Mouse (Mus musculus) limb, embryonic 13.5 days (tissue): ENCODE measurements around the gene Kif13a. TPM values are rescaled to one million over a fixed set of nuclear protein-coding genes. Genes with fewer than 3 reads are reported as not detected.

Experiments
- ATAC-seq: fragments of 200-750 bp; cut with Nextera tagmentation; 2 replicates; pipeline ENCODE4 v1.8.0; 2017; ENCODE audit warnings: low read depth, moderate number of reproducible peaks, moderate TSS enrichment; ENCODE audit not compliant: low FRiP score
- H3K27ac ChIP-seq: fragments of 300-500 bp; sonication (generic); 2 replicates; pipeline ENCODE4 v1.5.1; 2015; ENCODE audit warnings: inconsistent platforms, mild to moderate bottlenecking, moderate library complexity
- H3K27me3 ChIP-seq: fragments of 300-500 bp; sonication (generic); 2 replicates; pipeline ENCODE4 v1.6.1; 2015; ENCODE audit warnings: mild to moderate bottlenecking, inconsistent platforms
- H3K36me3 ChIP-seq: fragments of 300-500 bp; sonication (generic); 2 replicates; pipeline ENCODE4 v1.6.1; 2015; ENCODE audit warnings: inconsistent platforms, mild to moderate bottlenecking, moderate library complexity
- H3K4me1 ChIP-seq: fragments of 300-500 bp; sonication (generic); 2 replicates; pipeline ENCODE4 v1.6.1; 2015; ENCODE audit warnings: inconsistent platforms
- H3K4me2 ChIP-seq: fragments of 300-500 bp; sonication (generic); replicated peaks from 2 replicates; pipeline ENCODE4 v1.6.1; 2015; ENCODE audit warnings: inconsistent platforms, mild to moderate bottlenecking, moderate library complexity
- H3K4me3 ChIP-seq: fragments of 300-500 bp; sonication (generic); 2 replicates; pipeline ENCODE4 v1.5.1; 2015; ENCODE audit warnings: moderate library complexity, mild to moderate bottlenecking, inconsistent platforms
- H3K9ac ChIP-seq: fragments of 300-500 bp; sonication (generic); 2 replicates; pipeline ENCODE4 v1.6.1; 2015; ENCODE audit warnings: mild to moderate bottlenecking, inconsistent platforms
- H3K9me3 ChIP-seq: fragments of 300-500 bp; sonication (generic); 2 replicates; pipeline ENCODE4 v1.6.1; 2016; ENCODE audit warnings: inconsistent platforms
- WGBS: fragments of 180-500 bp; shearing (Covaris S2); methylation state at CpG from one replicate; pipeline ENCODE4 v1.1.7; 2015; 5-methylcytosine and 5-hydroxymethylcytosine counted together
- polyA plus RNA-seq: library from polyadenylated mRNA; unstranded; fragments of >200 nt; fragmentation: Nextera tagmentation; extraction: Ambion mirVana; gene quantifications from 2 replicates; pipeline ENCODE4 v1.2.1, GENCODE M21; 2015

The Kif13a gene
- polyA plus RNA-seq, 1 experiment from 2014 or later = 17.4 TPM

GRCm38 (mm10) chr13:46948027-46948426 lies 18.4 kb upstream of the Kif13a start:
- Histone ChIP-seq H3K4me1 (peaks cover 25% of the 10 kb centered on the region), H3K4me3 (no peak overlapping the region), H3K4me2 (no peak overlapping the region), H3K36me3 (no peaks in the 10 kb centered on the region), H3K27ac (no peak overlapping the region), H3K9me3 (peaks cover 6% of the 10 kb centered on the region), H3K27me3 (no peaks in the 10 kb centered on the region), H3K9ac (no peak overlapping the region)
- no peak for ATAC-seq
- WGBS = 72% methylated on average over 3 of the region's 3 CpGs

DNA sequence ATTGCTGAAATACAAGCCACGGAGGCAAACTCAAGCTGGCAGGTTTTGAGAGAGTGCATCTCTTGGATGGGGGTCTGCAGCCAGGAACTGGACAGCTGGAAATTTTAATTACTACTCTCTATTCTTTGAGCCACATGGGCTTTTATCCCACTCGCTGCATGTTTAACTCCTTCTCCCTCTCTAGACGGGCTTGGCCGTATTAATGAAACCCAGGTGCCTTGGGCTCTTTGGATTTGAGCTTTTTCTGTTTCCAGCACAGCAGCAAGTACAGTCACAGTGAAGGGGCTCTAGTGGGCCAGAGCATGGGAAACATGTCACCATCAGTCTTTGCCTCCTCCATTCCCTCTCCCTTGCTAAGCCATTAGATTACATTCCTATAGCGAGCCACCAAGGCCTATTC lies 16.4 kb upstream of the Kif13a start:
- no peak overlapping the region for H3K9ac ChIP-seq
- no peak overlapping the region for H3K4me2 ChIP-seq
- no peak for ATAC-seq
- H3K4me1 ChIP-seq = peaks cover 18% of the 10 kb centered on the region
- 14% methylated on average over 5 of the region's 5 CpGs for WGBS
- no peaks in the 10 kb centered on the region for H3K36me3 ChIP-seq
- no peak overlapping the region for H3K27ac ChIP-seq
- no peak overlapping the region for H3K4me3 ChIP-seq
- no peaks in the 10 kb centered on the region for H3K27me3 ChIP-seq
- H3K9me3 ChIP-seq = peaks cover 6% of the 10 kb centered on the region

DNA sequence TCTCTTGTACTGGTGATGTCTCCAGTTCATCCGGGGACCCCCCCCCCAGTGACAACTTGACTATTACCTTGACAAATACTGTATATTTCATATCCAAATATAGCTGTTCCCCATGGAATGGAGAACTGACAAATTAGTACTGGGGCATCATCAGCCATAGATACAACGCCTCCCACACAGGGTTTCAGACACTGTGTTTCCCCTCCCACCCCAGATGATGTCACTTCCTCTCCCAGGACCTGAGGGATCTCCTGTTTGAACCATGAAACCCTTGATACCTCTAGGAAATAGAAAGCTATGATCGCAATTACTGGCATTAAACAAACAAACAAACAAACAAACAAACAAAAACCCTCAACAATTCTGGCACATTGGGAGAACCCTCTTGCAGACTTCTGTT lies 15.6 kb upstream of the Kif13a start:
- Histone ChIP-seq H3K27ac (no peak overlapping the region), H3K36me3 (no peaks in the 10 kb centered on the region), H3K4me3 (no peak overlapping the region), H3K9me3 (peaks cover 2% of the 10 kb centered on the region), H3K9ac (no peak overlapping the region), H3K4me2 (no peak overlapping the region), H3K27me3 (no peaks in the 10 kb centered on the region), H3K4me1 (peaks cover 16% of the 10 kb centered on the region)
- 81% methylated on average over 3 of the region's 3 CpGs for WGBS
- ATAC-seq = no peak

GRCm38 (mm10) chr13:46943294-46943693 lies 13.6 kb upstream of the Kif13a start:
- Histone ChIP-seq H3K27ac (peak overlapping the region; percentile 44; the same call in 1 of the 2 replicates), H3K9ac (no peak overlapping the region), H3K36me3 (no peaks in the 10 kb centered on the region), H3K27me3 (no peaks in the 10 kb centered on the region), H3K4me3 (no peak overlapping the region), H3K4me2 (no peak overlapping the region), H3K4me1 (peaks cover 16% of the 10 kb centered on the region), H3K9me3 (no peaks in the 10 kb centered on the region)
- ATAC-seq = no peak

GRCm38 (mm10) chr13:46934116-46934515 lies 4.4 kb upstream of the Kif13a start:
- H3K36me3 ChIP-seq = no peaks in the 10 kb centered on the region
- H3K9ac ChIP-seq = no peak overlapping the region
- H3K9me3 ChIP-seq = no peaks in the 10 kb centered on the region
- 72% methylated on average over 10 of the region's 10 CpGs for WGBS
- H3K4me1 ChIP-seq = peaks cover 8% of the 10 kb centered on the region
- peaks cover 32% of the 10 kb centered on the region for H3K27me3 ChIP-seq
- no peak overlapping the region for H3K4me3 ChIP-seq
- H3K27ac ChIP-seq = no peak overlapping the region
- no peak for ATAC-seq
- no peak overlapping the region for H3K4me2 ChIP-seq

DNA sequence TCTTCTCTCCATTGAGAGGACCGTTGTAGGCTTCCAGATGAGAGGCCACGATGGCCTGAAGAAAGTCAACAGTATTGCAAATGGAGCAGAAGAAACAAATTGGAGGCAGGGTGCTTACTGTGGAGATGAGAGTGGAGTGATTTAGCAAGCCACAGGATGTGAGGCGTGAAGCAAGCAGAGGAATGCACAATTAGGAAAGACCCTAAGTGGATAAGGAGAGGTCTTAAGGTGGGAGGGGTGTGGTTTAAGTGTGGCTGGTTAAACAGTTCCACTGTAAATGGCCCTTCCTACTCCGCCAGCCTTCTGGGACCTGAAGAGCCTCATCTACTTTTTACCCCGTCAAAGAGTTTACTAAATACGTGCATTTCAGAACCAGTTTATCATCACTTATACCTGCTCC lies 3.2 kb upstream of the Kif13a start:
- H3K27me3 ChIP-seq = peaks cover 32% of the 10 kb centered on the region
- 81% methylated on average over 6 of the region's 6 CpGs for WGBS
- H3K9me3 ChIP-seq = no peaks in the 10 kb centered on the region
- no peak overlapping the region for H3K27ac ChIP-seq
- H3K36me3 ChIP-seq = no peaks in the 10 kb centered on the region
- no peak for ATAC-seq
- peaks cover 19% of the 10 kb centered on the region for H3K4me1 ChIP-seq
- H3K9ac ChIP-seq = no peak overlapping the region
- no peak overlapping the region for H3K4me2 ChIP-seq
- no peak overlapping the region for H3K4me3 ChIP-seq

DNA sequence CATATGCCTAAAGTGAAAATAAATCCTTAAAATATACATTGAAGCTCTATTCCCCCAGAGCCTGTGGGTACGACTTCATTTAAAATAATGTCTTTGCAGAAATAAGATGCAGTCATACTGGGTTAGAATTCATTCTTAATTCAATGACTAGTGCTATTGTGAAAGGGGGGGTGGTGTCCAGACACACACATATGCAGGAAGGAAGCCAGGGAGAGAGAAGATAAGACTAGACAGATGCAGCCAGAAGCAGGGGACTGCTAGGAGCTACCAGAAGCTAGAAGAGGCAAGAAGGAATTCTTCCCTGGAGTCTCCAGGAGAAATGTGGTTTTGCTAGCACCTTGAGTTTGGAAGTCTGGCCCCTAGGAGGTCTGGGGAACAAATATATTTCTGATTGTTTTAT lies 2.4 kb upstream of the Kif13a start:
- Histone ChIP-seq H3K27me3 (peaks cover 32% of the 10 kb centered on the region), H3K27ac (no peak overlapping the region), H3K36me3 (no peaks in the 10 kb centered on the region), H3K4me2 (no peak overlapping the region), H3K4me3 (no peak overlapping the region), H3K9ac (no peak overlapping the region), H3K9me3 (no peaks in the 10 kb centered on the region), H3K4me1 (peaks cover 20% of the 10 kb centered on the region)
- 95% methylated on average over 1 of the region's 1 CpGs for WGBS
- no peak for ATAC-seq

DNA sequence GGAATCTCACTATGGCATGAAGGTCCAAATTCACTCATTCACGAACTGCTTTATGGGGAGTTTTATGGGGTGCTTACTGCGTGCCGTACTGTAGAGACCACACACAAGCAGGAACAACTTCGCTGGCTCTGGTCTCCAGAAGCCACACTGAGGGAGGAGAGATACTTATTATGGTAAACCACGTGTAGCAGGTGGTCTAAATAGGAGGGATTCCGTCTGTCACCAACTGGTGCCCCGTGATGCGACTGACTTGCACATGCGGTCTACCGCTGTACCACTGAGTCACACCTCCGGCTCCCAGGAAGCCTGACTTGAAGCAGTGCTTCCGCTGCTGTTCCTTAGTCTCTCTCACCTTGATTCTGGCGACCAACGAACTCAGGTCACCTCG lies 986 bp upstream of the Kif13a start:
- peak overlapping the region; percentile 73 for H3K4me3 ChIP-seq
- 2% methylated on average over 15 of the region's 15 CpGs for WGBS
- no peaks in the 10 kb centered on the region for H3K9me3 ChIP-seq
- peak; percentile 49; the same call in 1 of the 2 replicates for ATAC-seq
- H3K4me2 ChIP-seq = peak overlapping the region; percentile 84
- H3K27me3 ChIP-seq = peaks cover 30% of the 10 kb centered on the region
- peaks cover 6% of the 10 kb centered on the region for H3K36me3 ChIP-seq
- H3K27ac ChIP-seq = peak overlapping the region; percentile 97
- H3K4me1 ChIP-seq = peaks cover 34% of the 10 kb centered on the region
- H3K9ac ChIP-seq = peak overlapping the region; percentile 88; the same call in 1 of the 2 replicates

DNA sequence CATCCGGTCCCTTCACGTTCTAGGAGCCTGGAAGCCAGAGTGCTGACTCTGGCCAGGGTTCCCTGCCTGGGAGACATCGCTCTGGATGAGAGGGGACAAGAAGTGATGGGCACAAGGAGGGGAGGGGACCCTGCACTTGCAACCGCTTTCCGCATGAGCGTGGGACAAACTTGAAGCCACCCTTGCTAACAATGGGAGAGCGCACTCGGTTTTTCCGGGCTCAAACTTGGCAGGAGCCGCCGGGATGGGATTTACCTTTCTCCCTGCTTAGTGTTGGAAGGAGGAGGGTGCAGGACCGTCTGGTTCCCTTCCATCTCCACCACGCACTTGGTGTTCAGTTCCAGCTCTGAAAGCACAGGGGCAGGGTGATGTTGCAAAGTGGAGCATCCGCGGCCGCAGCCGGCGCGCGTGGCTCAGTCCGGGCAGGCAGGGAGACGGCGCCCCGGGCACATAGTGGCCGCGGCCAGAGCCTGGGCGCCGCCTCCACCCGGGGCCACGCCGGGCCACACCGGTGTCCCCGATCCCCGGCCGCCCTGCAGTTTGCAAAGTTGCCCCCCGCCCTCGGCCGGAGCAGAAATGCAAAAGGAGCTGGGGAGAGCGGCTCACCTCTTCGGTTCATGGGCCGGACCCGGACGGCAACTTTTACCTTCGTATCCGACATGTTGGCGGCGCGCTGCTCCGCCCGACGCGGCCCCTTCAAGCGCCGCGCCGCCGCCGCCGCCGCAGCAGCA lies 541 bp downstream of the Kif13a start:
- peak overlapping the region; percentile 84 for H3K4me2 ChIP-seq
- no peaks in the 10 kb centered on the region for H3K9me3 ChIP-seq
- ATAC-seq = peak; percentile 55
- peaks cover 23% of the 10 kb centered on the region for H3K27me3 ChIP-seq
- under 1% methylated on average over 43 of the region's 60 CpGs for WGBS
- peak overlapping the region; percentile 73 for H3K4me3 ChIP-seq
- peak overlapping the region; percentile 88 for H3K9ac ChIP-seq
- peak overlapping the region; percentile 97 for H3K27ac ChIP-seq
- H3K36me3 ChIP-seq = peaks cover 8% of the 10 kb centered on the region
- H3K4me1 ChIP-seq = peaks cover 32% of the 10 kb centered on the region

- Histone ChIP-seq H3K36me3 (peaks cover 8% of the 10 kb centered on the region), H3K4me1 (peaks cover 32% of the 10 kb centered on the region), H3K9me3 (no peaks in the 10 kb centered on the region), H3K4me2 (peak overlapping the region; percentile 84), H3K9ac (peak overlapping the region; percentile 88), H3K27me3 (peaks cover 21% of the 10 kb centered on the region), H3K4me3 (peak overlapping the region; percentile 73), H3K27ac (no peak overlapping the region)
- WGBS = 30% methylated on average over 5 of the region's 5 CpGs
- ATAC-seq = no peak
Measured at GRCm38 (mm10) chr13:46928404-46928803, 1.3 kb downstream of the Kif13a start.

DNA sequence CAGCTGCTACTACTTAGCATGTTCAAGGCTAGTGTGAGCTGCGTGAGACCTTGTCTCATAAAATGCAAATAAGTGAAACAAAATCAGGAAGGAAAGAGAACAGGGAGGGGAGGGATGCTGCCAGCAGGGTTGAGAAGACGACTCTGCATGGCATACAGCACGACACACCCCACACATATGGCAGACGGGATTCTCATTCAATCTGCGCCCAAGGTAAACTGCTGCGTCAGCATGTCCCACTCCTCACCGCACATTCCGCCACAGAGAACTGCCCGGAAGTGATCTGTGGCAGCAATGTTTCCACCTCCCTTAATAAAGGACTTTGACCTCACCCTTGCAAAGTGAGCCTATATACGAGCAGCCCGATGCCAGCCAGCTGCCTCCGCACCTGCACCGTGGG lies 4.0 kb downstream of the Kif13a start:
- no peak overlapping the region for H3K4me3 ChIP-seq
- H3K9me3 ChIP-seq = no peaks in the 10 kb centered on the region
- no peak for ATAC-seq
- H3K4me1 ChIP-seq = peaks cover 39% of the 10 kb centered on the region
- no peak overlapping the region for H3K27ac ChIP-seq
- WGBS = 77% methylated on average over 13 of the region's 13 CpGs
- H3K4me2 ChIP-seq = no peak overlapping the region
- no peaks in the 10 kb centered on the region for H3K27me3 ChIP-seq
- H3K9ac ChIP-seq = no peak overlapping the region
- H3K36me3 ChIP-seq = peaks cover 8% of the 10 kb centered on the region

- no peak overlapping the region for H3K9ac ChIP-seq
- H3K27me3 ChIP-seq = no peaks in the 10 kb centered on the region
- peaks cover 30% of the 10 kb centered on the region for H3K4me1 ChIP-seq
- H3K9me3 ChIP-seq = no peaks in the 10 kb centered on the region
- no peak overlapping the region for H3K27ac ChIP-seq
- WGBS = 54% methylated on average over 8 of the region's 8 CpGs
- H3K4me2 ChIP-seq = peak overlapping the region; percentile 1; the same call in 1 of the 2 replicates
- ATAC-seq = no peak
- no peak overlapping the region for H3K4me3 ChIP-seq
- H3K36me3 ChIP-seq = peaks cover 8% of the 10 kb centered on the region
Measured at GRCm38 (mm10) chr13:46921559-46921958, 8.1 kb downstream of the Kif13a start.

DNA sequence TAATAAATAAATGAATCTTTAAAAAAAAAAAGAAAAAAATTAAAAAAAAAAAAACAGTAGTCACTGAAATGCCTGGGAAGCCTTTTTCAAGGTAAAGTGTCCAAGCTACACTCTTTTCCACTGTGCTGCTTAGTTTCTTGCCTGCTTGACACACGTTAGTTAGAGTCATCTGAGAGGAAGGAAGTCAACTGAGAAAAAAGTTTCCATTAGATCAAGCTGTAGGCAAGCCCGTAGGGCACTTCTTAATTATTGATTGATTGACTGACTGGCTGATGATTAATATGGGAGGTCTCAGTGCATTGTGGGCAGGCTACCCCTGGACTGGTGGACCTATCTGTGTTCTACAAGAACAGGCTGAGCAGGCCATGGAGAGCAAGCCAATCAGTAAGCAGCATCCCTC lies 9.9 kb downstream of the Kif13a start:
- Histone ChIP-seq H3K4me2 (no peak overlapping the region), H3K9ac (no peak overlapping the region), H3K4me3 (no peak overlapping the region), H3K27ac (no peak overlapping the region), H3K27me3 (no peaks in the 10 kb centered on the region), H3K4me1 (peaks cover 19% of the 10 kb centered on the region), H3K36me3 (no peaks in the 10 kb centered on the region; the same call in 1 of the 2 replicates), H3K9me3 (no peaks in the 10 kb centered on the region)
- 65% methylated on average over 2 of the region's 2 CpGs for WGBS
- no peak for ATAC-seq
